Mouse (Mus musculus): ENCODE data around the gene Btg2.

- no peak for TF ChIP-seq NELFE (IDR thresholded peaks at IDR 0.05; ENCODE audit: low read depth, low read length)
- no peak for TF ChIP-seq ZC3H11A (IDR thresholded peaks at IDR 0.05; ENCODE audit: low read depth, low read length)
- TF ChIP-seq MAFK (IDR thresholded peaks at IDR 0.05; ENCODE audit: insufficient replicate concordance, low read length) = no peak
- 0 out of 2 replicates have a peak, but pooled peaks have one; percentile 17 for TF ChIP-seq MXI1 (IDR thresholded peaks at IDR 0.05; ENCODE audit: low read depth, low read length)
- TF ChIP-seq POLR2AphosphoS2 (IDR thresholded peaks at IDR 0.05; ENCODE audit: low read depth, low read length) = no peak
- peak in 1 of 2 experiments; percentile 37; a peak in 2 of 4 replicates for TF ChIP-seq CTCF (conservative IDR thresholded peaks at IDR 0.05 in 1 of 2, IDR thresholded peaks at IDR 0.05 in 1 of 2; ENCODE audit: low read depth in 2 of 2, low read length in 2 of 2)
- no peak for TF ChIP-seq MEF2A (IDR thresholded peaks at IDR 0.05; ENCODE audit: borderline replicate concordance, low read depth, low read length)
- TF ChIP-seq E2F4 (IDR thresholded peaks at IDR 0.05; ENCODE audit: insufficient replicate concordance, low read depth, low read length) = no peak
- TF ChIP-seq TBP (conservative IDR thresholded peaks at IDR 0.05; ENCODE audit: low read depth, low read length) = no peak
- TF ChIP-seq SMC3 (IDR thresholded peaks at IDR 0.05; ENCODE audit: low read depth, low read length) = peak; percentile 32
Measured at GRCm38 (mm10) chr1:134077389-134078060, 1.4 kb downstream of the Btg2 start.

All from CH12.LX (cell line).